Mouse (Mus musculus) mature B cell (primary cell): Measurements from ENCODE around the gene Fam53b.

Experiments used
- in situ Hi-C: fragments of 300-500 bp; cut with MboI; formaldehyde crosslinking; loops from 2 replicates; pipeline ENCODE4 v1.14.3; 2019

Gene Fam53b

GRCm38 (mm10) chr7:132765629-132766186 lies 48.0 kb downstream of the Fam53b start:
- in situ Hi-C loops: no loop called here

- in situ Hi-C loops: no loop called here
Measured at GRCm38 (mm10) chr7:132764896-132765491, 48.7 kb downstream of the Fam53b start.

GRCm38 (mm10) chr7:132764314-132764713 lies 49.4 kb downstream of the Fam53b start:
- in situ Hi-C loops: no loop called here

- in situ Hi-C loops: no loop called here
Measured at GRCm38 (mm10) chr7:132763911-132764310, 49.8 kb downstream of the Fam53b start.

GRCm38 (mm10) chr7:132763351-132763750 lies 50.3 kb downstream of the Fam53b start:
- in situ Hi-C loops: no loop called here

GRCm38 (mm10) chr7:132761409-132761808 lies 52.3 kb downstream of the Fam53b start:
- in situ Hi-C loops: no loop called here

GRCm38 (mm10) chr7:132760589-132761180 lies 53.0 kb downstream of the Fam53b start:
- in situ Hi-C loops: no loop called here

- in situ Hi-C loops: no loop called here
Measured at GRCm38 (mm10) chr7:132759926-132760325, 53.8 kb downstream of the Fam53b start.

GRCm38 (mm10) chr7:132759405-132759891 lies 54.2 kb downstream of the Fam53b start:
- in situ Hi-C loops: no loop called here

- in situ Hi-C loops: no loop called here
Measured at GRCm38 (mm10) chr7:132758875-132759274, 54.8 kb downstream of the Fam53b start.

GRCm38 (mm10) chr7:132756325-132756724 lies 57.4 kb downstream of the Fam53b start:
- in situ Hi-C loops: no loop called here

GRCm38 (mm10) chr7:132754389-132754750 lies 59.3 kb downstream of the Fam53b start:
- in situ Hi-C loops: no loop called here

GRCm38 (mm10) chr7:132753518-132754388 lies 59.9 kb downstream of the Fam53b start:
- in situ Hi-C loops: no loop called here

GRCm38 (mm10) chr7:132751716-132752115 lies 62.0 kb downstream of the Fam53b start:
- in situ Hi-C loops: no loop called here

- in situ Hi-C loops: no loop called here
Measured at GRCm38 (mm10) chr7:132749504-132749903, 64.2 kb downstream of the Fam53b start.

GRCm38 (mm10) chr7:132748076-132748769 lies 65.5 kb downstream of the Fam53b start:
- in situ Hi-C loops: no loop called here

- in situ Hi-C loops: no loop called here
Measured at GRCm38 (mm10) chr7:132747096-132747495, 66.6 kb downstream of the Fam53b start.

GRCm38 (mm10) chr7:132742912-132743311 lies 70.8 kb downstream of the Fam53b start:
- in situ Hi-C loops: no loop called here

- in situ Hi-C loops: no loop called here
Measured at GRCm38 (mm10) chr7:132739829-132740228, 73.9 kb downstream of the Fam53b start.

- in situ Hi-C loops: no loop called here
Measured at GRCm38 (mm10) chr7:132738844-132739243, 74.8 kb downstream of the Fam53b start.

GRCm38 (mm10) chr7:132736099-132736862 lies 77.4 kb downstream of the Fam53b start:
- in situ Hi-C loops: no loop called here
